Mouse (Mus musculus) kidney, adult 11 months (tissue): ENCODE data around the gene B3gnt2.

Experiments used
- DNase-seq: peaks from one replicate; pipeline ENCODE4 v3.0.0; 2022

B3gnt2 gene

DNA sequence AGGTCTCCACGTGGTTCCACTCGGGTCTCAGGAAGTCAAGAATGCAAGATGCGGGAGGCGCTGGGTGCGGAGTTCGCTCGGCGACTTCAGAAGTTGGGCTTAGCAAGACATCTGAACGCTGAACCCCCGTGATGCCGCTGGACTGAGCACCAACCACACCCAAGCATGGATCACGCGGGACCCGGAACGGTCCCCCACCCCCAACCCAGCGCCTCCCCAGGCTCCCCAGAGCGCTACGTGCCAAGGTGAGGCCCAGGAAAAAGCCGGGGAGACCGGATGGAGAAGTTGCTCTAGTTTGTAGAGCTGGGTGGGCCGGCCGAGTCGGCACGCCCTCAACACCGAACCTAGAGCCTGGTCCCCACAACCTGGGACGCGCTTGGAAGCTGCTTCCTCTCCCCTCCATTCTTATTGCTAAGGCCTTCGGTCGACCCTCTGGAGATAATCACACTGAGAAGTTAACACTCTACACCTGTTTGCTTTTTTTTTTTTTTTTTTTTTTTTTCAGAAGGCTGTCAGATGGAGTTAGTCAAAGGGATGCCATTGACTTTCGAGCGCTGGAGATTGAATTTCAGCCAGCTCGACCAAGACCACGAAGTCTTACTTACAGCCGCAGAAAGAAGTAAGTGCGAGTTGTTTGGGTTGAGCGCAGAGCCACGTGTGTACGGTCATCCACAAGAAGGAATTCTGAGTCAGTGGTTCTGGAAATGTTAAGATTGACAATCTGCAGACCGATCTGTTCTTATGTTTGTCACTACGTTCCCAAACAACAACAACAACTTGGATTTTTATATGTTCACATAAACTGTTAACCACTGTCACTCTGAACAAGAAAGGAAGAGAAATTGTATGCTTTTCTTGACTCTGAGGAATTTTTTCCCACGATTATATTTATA is at the start of gene B3gnt2:
B3gnt2 (minus strand) TSS at position 627 of the 893 bp plus-strand sequence.
- no peak for DNase-seq

DNA sequence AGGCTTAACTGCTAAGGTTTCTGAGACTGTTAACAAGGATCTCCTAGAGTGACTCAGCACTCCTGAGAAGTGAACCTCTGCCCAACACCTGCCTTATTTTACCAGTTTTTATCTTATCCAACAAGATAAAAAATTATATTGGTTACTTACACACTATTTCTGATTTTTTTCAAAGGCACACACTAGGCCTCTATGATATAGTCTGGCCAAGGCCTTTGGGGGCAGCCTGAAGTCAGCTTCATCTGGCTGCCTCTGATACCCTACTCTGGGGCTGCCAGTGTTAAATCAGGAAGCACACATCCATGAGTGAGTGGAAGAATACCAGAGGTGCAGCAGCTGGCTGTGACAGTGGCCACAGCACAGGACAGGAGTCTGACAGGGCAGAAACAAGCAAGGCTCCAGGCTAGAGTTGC is 45.7 kb upstream of the B3gnt2 start:
- no peak for DNase-seq

DNA sequence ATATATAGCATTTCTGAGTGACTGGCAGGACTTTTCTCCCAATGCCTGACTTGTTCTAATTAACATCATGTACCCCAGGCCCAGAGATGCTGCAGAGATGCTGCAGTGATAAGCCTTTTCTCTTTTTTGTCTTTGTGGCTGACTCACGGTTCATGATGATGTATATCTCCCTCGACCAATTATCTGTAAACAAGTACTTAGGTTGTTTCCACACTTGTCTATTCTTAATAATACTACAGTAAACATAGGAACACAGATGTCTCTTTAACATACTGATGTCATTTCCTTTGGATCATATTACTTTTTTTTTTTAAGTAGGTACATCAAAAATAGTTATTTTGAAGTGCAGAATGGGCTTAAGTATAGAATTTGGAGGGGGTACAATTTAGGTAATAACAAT is 42.2 kb upstream of the B3gnt2 start:
- DNase-seq, result no peak

DNA sequence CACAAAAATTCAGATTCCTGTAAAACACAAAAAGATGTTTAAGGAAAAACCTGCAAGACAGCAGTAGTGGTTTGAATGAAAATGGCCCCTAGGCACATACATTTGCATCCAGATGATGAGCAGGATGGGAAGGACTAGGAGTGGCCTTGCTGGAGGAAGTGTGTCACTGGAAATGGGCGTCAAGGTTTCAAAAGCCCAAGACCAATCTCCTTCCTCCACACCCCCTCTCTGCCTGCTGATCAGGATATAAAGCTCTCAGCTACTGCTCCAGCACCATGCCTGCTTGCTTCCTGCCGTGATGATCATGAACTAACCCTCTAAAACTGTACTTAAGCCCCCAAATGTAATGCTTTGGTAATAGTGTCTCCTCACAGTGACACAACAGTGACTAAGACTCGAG is 39.3 kb upstream of the B3gnt2 start:
- DNase-seq, result no peak

DNA sequence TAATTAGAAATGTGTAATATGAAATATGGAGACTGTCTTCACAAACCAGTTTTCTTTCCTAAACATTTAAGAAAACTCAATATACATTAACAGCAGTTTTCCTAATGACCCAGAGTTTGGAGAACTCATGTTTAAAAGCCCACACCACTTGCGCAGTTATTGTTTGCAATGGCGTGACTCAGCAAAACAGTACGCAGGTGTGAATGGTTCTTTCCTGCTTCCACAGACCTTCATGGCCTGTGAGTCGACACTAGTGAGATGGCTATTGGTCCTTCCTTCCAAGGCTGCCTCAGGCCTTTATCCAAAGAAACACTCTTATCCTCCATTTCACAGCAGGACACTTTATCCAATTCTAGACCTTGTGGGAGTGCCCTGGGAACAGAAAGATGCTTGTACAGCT is 36.9 kb upstream of the B3gnt2 start:
- no peak for DNase-seq

DNA sequence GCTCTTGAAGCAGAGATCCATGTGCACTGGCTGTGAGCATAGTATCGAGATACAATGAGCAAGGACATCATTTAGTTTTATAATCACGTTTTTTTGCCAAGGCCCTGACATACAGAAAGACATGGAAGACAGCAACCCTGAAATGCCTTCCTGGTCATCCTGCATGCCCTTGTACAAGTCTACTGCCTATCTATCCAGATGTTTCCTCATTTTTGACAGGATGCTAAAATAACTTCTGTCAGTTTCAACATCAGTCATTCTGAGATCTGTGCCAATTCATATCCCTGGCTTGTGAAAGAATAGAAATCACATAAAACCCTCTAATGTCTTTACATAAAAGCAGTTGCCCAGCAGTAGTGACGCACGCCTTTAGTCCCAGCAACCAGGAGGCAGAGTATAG is 36.4 kb upstream of the B3gnt2 start:
- no peak for DNase-seq

DNA sequence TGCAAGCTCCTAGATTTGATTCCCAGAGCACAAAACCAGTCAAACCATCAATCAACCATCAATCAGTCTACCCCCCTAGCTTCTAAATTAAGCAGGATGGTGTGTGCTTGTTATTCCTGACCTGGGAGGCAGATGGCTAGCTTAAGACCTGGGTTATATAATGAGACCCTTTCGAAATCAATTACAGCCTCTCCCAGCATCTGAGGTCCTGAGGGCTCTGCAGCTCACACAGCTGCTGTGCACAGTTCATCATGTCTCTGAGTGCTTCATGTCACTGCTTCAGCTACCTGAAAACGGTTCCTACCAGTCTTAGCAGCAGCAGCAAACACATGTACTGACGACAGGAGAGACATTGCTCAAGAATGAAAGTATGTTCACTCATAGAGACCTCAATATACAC is 32.3 kb upstream of the B3gnt2 start:
- DNase-seq, result no peak

DNA sequence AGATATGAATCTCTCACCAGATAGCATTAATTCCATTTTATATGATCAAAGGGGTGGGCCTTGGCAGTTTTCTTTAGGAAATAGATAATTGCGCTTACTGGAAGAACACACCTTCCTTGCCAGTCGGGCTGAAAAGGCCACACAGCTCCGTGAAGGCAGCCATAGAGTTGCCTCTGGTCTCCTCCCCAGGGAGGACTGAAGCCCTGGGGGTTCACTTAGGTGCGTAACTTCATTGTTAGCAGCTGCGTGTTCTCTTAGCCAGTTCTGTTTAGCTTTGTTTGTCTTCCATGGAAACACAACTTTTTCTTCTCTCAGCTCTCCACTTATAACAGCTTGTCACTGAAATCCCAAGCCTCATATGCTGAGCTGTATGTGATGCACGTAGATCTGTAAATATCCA is 31.7 kb upstream of the B3gnt2 start:
- no peak for DNase-seq

DNA sequence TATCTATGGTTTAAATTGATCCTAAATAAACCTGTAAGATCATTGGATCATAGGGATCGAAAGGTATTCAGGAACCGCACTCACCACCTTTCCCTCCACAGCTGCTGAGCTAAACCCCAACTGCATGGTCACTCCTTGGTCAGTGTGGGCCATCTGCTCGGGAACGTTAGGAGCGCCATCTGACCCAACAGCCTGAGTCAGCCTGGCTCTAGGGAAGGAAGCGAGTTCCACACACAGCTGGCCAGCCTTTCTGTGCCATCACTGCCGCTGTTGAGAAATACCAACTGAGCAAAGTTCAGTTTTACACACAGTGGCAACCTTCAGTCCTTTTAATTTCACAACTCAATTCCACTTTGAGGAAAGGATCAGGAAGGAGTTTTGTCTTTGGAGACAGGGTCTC is 31.1 kb upstream of the B3gnt2 start:
- DNase-seq, result peak; percentile 34

DNA sequence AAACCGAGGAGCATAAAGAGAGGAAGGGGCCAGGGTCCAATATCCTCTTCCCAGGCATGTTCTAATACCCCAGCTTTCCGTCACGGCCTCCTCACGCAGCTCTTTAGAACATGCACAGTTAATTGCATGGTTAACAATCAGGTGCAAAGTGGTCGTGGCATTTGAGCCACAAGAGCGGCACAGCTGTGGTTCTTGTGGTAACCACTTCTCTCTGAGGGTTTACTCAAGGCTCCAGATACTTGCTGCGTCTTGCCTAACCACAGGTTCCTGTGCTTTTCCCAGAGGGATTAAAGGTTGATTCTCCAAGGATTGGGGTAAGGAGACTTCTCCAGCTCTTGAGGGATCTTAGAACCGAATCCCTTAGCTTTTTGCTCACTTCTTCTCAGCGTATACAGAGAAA is 30.5 kb upstream of the B3gnt2 start:
- DNase-seq, result no peak

DNA sequence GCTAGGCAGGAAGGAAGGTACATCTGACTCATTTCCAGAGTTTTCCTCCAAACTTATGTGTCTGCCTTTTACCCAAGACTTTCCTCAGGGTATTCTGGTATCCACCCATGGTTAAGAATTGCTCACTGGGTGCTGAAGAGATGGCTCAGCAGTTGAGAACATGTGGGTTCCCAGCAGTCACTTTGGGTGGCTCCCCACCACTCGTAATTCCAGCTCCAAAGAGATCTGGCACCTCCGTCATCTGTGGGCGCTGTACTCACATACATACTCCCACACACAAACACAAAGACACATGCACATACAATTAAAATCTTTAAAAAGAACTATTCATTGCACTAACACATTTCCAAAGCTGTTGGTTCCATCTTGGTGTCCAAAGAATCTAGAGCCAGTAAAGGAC is 28.5 kb upstream of the B3gnt2 start:
- DNase-seq, result no peak

DNA sequence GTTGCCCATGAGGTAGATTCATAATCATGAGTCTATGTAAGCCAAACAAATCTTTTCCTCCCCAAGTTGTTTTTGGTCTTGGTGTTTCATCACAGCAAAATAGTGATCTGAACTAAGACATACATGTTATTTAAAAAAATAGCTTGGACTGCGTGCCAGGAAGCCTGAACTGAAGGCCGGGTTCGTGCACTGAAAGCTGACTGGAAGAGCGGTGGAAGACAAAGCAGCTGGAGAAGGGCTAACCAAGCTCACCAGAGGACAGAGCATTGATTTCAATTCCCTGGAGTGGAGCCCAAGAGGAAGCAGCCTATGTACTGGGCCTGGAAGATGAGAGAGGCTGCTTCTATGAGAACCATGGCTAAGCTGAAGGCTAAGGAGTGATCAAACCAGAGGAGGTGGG is 26.2 kb upstream of the B3gnt2 start:
- DNase-seq, result no peak

DNA sequence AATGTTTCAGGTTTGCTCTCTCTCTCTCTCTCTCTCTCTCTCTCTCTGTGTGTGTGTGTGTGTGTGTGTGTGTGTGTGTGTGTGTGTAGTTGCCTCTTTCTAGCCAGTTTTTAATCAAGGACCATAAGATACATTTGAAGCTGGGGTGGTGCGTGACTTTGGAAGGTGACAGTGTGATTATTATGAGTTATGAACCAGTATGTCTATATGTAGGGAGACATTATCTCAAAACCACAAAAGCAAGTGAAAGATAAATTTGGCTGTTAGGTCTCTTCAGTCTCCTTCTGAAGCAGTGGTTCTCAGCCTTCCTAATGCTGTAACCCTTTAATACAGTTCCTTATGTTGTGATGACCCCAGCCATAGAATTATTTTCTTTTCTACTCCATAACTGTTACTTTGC is 24.6 kb upstream of the B3gnt2 start:
- no peak for DNase-seq

DNA sequence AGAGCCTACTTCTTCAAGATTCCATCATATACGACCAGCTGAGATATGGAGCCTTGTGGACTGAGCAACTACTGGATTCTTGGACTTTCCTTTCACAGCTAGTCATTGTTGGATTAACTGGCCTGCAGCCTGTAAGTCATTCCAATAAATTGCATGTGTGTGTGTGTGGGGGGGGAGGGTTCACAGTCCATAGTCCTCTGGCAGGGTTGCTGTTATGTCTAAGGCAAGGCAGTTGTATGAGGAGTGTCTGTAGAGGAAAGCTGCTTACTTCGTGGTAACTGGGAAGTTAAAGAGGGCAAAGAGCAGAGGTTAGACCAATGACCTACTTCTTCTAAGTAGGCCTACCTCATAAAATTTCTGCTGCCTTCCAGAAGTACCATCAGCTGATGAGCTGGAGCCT is 22.9 kb upstream of the B3gnt2 start:
- DNase-seq, result peak; percentile 54

DNA sequence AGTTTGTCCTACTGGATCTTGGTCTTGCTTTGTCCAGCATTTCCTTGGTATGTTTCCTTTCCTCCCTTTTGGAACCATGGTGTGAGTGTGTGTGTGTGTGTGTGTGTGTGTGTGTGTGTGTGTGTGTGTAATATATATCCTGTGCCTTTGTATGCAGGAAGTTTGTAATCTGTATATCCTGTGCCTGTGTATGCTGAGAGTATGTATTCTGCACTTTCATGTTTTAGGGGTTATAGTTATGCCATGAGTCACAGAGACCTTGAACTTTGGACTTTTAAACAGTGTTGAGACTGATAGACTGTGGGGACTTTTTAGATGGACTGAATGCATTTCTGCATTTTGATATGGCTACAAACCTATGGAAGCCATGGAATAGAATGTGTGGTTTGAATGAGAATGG is 22.2 kb upstream of the B3gnt2 start:
- DNase-seq, result no peak

DNA sequence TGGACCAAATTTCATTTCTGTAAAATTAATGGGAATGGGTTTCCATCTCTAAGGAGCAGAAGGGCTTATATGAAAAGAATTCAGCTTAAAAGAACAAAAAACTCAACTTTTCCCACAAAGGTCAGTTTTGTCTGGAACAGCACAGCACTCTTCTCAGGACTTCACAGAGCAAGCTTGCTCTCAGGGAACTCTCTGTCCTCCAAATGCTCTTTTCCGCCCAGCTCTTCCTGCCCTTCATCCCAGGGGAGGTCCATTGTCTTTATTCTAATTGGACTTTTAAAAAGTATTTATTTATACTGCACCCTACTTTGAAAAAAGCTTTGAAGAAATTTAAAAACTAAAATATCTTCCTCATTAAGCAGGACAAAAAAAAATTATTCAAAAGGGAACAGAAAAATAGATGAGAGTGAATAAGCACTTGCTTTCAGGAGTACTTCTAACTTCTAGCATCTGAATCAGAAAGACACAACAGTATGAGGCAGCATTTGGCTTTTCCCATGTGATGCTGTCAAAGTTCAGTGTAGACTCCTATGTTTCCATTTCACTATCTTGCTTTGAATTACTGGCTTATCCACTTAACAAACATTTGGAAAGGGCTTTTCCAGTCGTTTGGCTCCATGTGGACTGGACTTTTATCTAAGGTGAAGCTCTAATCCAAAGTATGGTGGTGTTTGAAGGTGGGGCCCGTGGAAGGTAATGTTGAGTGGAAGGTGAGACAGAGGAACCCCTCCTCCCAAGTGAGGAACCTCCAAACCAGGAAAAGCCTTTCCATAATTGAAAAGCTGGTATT is 19.8 kb upstream of the B3gnt2 start:
- DNase-seq, result no peak

DNA sequence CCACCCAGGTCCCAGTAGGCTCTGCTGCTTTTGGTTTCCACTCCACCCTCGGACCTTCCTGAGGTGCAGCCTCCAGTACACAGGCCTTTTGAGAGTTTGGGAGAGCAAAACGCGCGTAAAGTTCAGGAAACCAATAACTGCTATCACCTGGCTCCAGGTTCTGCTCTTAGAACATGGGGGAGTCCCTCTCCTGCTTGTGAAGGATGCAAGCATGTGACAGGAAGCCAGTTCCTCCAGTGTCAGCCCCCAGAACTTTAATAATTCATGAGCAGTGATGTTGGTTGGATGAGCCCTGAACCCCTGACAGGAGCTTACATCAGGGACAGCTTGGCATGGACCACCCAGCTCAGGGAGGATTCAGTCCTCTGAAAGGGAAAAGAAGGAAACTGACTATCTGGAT is 18.9 kb upstream of the B3gnt2 start:
- no peak for DNase-seq

DNA sequence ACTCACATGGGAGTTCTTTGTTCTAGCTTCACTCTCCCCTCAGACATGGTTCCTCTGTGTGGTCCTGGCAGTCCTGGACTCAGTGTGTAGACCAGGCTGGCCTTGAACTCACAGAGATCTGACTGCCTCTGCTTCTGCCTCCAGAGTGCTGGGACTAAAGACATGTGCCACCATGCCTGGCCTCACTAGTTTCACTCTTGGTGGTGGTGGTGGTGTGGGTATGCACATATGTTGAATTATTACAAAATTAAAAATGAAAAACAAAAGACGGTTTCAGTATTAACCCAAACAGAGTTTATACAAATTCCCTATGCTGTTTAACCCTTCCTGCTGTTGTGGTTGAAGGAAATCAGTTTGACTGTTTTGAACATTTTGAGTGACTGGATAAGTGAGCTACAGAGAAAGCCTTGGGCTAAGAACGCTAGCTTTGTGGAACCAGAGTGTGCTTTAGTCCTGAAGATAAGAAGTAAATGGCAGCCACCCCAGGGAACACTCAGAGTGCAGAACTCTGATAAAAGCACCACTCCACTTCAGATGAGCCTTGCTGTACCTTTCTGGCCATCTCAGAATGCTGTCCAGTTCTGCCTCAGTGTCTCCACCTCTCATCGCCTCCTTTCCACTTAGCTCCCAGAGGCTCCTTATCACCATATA is 16.0 kb upstream of the B3gnt2 start:
- no peak for DNase-seq

DNA sequence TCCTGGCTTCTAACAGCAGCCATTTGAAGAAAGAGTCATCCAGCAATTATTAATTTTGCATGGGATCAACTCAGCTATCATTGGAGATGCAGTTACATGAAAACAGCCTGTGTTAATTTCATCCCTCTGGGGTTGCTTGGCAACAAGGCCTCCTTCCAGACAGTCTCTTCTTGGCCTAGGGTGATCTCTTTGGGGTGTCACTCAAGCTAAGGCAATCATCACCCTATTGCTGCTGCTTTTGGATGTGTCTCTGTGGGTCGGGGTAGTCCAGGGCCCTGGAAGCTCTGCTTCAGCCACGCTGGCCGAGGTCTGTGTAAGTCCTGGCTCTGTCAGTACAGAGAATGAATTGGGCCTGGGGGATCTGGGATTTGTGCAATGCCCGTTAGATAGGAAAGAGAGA is 14.5 kb upstream of the B3gnt2 start:
- DNase-seq, result no peak

DNA sequence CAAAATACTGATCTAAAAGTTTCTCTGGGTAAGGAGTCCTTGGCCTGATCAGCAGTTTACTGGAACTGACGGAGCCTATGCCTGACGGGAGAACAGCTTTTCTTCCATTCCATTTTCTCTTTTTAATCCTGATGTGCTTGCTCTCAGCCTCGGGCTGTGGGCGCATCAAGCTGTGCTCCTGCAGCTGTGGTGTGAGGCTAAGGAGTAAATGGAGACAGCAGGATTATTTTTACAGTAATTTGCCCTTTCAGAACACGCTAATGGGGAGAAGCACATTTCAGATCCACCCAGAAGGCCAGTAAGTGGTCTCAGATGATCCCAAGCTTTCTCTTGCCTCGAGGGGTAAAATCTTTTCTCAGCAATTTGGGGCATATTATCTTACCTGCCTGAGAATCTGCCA is 14.0 kb upstream of the B3gnt2 start:
- no peak for DNase-seq

DNA sequence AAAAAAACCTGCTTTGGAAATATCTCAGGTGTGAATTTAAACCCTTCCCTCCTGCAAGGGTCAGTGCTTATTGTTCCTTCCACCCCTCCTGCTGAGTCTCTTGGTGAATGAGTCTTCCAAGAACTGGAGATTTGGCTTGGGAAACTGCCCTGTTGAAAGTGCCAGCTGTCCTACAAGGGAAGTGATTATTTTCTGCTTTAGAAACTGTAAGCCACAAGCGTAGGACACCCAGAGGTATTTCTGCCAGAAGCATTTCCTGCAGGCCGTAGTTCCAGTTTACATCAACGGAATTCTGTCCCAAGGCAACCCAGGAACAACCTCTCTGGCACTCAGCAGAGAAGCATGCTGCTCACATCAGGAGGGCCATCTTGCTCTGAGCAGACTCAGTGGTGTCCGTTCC is 12.6 kb upstream of the B3gnt2 start:
- peak; percentile 20 for DNase-seq

DNA sequence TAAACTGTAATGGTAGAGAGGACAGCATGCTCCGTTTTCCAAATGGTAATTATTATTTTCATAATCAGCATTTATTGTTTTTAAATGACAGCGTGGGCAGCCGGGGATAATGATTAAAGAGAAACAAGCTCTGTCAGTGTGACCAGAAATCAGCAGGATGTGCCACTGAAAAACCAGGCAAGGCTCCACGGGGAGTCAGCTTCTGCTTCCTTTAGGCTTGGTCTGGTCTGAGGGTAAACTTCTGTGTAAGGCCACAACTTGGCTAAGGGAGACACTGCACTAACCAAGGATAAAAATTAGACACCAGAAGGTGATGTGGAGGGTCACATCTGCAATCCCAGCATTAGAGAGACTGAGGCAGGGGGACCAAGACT is 11.5 kb upstream of the B3gnt2 start:
- DNase-seq, result no peak

DNA sequence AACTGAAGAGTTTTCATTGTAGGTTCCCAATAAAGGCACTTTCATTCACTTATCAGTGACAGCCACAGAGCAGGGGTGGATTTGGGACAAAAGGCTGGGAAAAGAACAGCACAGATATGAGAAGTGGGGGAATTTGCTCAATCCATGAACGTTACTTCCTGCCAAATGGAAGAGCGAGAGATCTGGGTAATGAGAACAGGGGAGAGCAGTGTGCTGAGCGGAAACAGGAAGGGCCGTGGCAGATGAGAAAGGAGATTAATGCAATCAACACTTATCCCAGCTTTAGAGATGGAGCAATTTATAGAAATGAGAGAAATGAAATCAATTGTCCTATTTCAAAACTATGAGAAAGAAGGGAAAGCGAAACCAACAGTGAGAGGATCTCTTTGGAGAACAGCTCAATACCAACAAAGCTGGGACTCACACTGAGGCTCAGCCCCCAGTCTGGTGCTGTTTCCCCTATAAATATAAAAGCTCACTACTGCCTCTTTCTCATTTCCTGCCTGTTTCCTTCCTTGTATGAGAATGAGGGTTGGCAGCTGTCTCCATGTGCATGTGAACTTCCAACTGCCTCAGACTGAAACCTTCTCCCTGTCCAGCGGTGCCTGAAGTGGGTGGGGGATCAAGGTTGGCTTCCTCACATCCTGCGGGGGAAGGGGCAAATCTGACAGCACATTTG is 11.0 kb upstream of the B3gnt2 start:
- no peak for DNase-seq
